Mouse (Mus musculus): ENCODE measurements at regions not wholly inside any gene's neighbourhood (a gene's known extent, or its start where the extent isn't known, plus 50 kb on each side); places are given as distances from the start of the nearest gene placed in this dataset.
A peak's percentile ranks its signal among the peaks of the same experiment; 100 is the strongest.

DNA sequence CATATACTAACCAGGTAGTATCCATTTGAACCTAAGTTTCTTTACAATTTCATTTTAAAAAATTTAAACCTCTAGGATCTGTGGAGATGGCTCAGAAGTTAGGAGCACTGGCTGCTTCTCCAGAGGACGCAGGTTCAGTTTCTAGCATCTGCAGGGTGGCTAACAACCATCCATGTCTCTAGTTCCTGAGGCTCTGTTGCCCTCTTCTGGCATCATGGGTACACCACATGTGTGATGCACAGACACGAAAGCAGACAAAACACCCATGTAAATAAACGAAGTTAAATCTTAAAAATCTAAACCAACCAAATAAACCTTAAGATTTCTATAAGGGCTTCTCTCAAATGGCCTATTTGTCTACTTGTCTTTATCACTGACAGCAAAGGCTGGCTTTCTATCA, 157.6 kb upstream of the Nr5a2 start:
- no peak for DNase-seq (ENCODE audit: low spot score)

DNA sequence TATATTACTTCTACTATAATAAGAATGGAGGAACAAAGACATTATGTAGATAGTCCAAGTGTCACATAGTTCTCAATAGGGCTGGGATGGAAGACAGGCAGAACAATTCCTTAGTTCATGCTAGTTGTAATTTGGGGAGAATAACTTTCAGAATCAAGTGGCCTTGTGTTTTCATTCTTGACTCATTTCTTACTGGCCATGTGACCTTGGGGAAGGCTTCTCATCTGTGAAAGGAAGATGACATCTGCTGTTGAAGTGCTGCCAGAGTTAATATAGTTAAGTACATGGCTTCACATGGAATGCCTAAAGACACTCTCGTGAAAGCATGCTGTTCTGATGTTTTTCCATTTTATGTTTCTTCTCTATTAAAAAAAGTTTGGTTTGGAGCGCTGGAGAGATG, 146.2 kb upstream of the Nr5a2 start:
- DNase-seq (ENCODE audit: low spot score): no peak

- no peak for DNase-seq (ENCODE audit: low spot score)
Observed at GRCm38 (mm10) chr1:137091762-137092161, 131.5 kb upstream of the Nr5a2 start.

DNA sequence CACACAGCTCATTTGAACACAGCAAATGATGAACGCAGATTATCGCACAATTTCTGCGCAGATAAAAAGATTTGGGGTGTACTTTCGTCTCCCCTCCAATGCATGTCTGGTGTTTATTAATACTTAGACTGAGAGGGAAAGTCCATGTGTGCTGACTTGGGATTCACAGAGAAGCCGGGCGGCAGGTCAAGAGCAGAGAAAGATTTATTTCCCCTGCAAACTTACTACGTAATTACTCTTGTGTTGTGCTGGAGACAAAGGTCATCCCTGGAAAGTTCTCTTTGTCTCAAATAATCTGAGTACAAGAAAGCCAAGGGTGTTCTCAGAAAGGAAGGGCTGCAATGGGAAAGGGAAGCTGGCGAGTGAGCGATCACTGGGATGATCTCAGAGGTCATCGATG, 127.9 kb upstream of the Nr5a2 start:
- no peak for DNase-seq (ENCODE audit: low spot score)

GRCm38 (mm10) chr1:137086766-137087165, 126.5 kb upstream of the Nr5a2 start:
- DNase-seq (ENCODE audit: low spot score): no peak

- no peak for DNase-seq (ENCODE audit: low spot score)
Observed at GRCm38 (mm10) chr1:137083500-137083899, 123.3 kb upstream of the Nr5a2 start.

- peak; percentile 4 for DNase-seq (ENCODE audit: low spot score)
Observed at GRCm38 (mm10) chr1:137079401-137080003, 119.3 kb upstream of the Nr5a2 start.

- DNase-seq (ENCODE audit: low spot score): no peak
Observed at GRCm38 (mm10) chr1:137074787-137075186, 114.5 kb upstream of the Nr5a2 start.

DNA sequence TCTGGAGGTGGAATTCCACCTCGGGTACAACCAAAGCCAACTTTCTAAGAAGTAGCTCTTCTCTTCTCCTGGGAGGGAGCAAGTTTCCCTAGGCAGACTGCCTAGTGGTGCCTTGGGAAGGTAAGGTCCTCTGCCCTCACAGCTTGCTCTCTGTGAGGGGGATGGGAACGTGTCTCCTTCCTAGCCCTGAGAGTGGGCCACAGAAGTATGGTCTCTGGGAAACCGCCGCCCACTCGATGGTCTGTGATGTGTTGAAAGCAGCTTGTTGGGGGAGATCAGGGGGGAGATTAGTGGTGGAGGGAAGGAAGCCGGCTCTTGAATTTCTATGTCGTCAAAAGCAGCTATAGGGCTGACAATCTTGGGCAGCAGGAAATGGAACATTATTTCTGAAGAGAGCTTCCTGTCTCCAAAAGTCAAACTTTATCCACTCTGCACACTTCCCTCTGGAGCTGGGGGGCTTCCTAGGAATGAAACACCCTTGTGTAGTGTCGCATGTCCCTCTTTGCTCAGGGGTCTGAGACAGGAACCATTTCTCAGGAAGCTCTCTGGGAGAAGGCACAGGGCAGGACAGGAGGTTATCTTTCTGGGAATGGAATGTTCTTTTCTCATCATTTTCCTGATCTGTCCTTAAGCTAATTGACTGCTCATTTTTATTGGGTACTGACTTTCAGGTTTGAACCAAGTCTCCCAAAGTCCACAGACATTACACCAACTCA, 113.8 kb upstream of the Nr5a2 start:
- DNase-seq (ENCODE audit: low spot score): no peak

DNA sequence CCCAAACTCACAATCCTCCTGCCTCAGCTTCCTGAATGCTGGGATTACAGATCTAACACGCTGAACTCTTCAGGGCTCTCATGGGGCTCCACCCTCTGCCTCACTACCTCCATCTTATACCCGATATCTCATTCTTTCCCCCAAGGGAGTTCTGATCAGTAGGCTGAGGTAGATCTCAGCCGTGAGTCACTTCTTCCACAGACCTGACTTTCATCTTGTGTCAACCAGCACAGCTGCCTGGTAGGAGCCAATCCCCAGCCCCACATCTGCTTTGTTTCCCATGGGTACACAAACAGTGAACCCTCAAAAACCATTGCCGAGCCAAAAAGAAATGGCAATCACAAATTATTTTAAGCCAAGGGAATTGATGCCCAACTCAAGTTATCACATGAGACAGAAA, 100.7 kb upstream of the Nr5a2 start:
- DNase-seq (ENCODE audit: low spot score): no peak

DNA sequence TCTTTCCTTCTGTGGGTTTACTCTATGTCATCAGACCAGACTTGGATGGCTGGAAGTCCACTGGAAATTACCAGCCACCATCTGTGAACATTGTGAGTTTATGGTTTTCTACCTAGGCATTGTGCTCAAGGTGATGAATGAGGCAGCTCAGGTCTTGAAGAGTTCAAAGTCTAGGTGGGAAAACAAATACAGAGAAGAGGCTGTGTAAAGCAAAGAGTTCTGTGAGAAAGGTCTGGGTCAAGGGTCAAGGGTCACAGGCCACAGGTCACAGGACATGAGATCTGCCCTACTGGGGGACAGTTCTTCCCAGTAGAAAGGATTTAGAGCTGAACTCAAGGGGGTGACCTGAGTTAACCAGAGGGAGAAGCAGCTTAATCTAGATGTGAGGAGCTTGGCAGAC, 92.9 kb upstream of the Nr5a2 start:
- DNase-seq (ENCODE audit: low spot score): no peak

- DNase-seq (ENCODE audit: low spot score): no peak
Observed at GRCm38 (mm10) chr1:137051515-137051914, 91.3 kb upstream of the Nr5a2 start.

- DNase-seq (ENCODE audit: low spot score): no peak
Observed at GRCm38 (mm10) chr1:137044076-137044475, 83.8 kb upstream of the Nr5a2 start.

GRCm38 (mm10) chr1:137042414-137043010, 82.3 kb upstream of the Nr5a2 start:
- DNase-seq (ENCODE audit: low spot score): no peak

DNA sequence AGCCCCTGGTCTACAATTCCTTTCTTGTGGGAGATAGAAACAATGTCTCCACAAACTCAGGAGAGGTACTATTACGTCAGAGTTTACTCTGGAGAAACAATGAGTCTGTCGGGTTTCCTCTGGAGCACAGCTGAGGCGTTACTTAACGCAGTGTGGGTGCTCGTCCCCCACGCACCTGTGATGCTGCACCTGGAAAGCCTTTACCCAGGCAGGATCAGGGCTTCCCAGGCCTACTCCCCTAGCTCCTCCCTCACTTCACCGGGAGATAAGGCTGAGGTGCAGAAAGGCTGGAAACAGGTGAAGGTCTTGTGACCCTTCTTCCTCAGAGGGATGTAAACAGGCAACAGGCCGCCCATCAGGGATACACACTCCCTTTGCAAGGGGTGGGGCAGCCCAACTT, 80.7 kb upstream of the Nr5a2 start:
- DNase-seq (ENCODE audit: low spot score): no peak

DNA sequence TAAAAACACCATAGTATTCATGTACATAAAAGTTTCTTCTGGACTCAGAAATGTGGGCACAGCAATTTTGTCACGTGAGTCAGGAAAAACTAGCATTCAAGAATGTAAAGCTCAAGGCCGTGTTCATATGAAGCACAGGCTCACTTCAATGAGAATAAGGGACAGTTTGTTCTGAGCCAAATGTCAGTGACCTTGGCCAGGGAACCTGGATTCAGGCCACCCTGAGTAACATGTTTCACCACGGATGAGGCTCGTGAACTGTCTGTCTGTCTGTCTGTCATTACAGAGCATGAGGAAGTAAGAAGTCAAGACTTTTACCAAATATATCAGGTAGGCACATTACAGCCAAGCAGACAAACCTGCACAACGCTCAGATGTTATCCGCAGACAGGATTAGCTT, 74.3 kb upstream of the Nr5a2 start:
- DNase-seq (ENCODE audit: low spot score): no peak

- no peak for DNase-seq (ENCODE audit: low spot score)
Observed at GRCm38 (mm10) chr1:137033679-137034078, 73.4 kb upstream of the Nr5a2 start.

GRCm38 (mm10) chr1:137023706-137024105, 63.5 kb upstream of the Nr5a2 start:
- no peak for DNase-seq (ENCODE audit: low spot score)

DNA sequence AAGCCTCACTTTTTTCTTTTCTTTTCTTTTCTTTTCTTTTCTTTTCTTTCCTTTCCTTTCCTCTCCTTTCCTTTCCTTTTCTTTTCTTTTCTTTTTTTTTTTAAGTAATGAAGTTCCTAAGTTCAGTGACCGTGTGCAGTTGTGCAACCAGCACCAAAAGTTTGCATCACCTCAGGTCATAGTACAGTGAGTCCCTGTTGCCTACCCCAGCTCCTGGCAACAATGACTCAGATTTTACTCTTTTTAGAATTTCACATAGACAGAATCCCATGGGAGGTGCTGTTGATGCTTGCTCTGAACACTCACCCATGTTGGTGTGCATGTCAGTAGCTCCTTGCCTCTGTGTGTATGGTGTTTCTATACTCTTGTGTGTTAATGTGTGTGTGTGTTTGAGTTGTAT, 60.3 kb upstream of the Nr5a2 start:
- DNase-seq (ENCODE audit: low spot score): no peak

DNA sequence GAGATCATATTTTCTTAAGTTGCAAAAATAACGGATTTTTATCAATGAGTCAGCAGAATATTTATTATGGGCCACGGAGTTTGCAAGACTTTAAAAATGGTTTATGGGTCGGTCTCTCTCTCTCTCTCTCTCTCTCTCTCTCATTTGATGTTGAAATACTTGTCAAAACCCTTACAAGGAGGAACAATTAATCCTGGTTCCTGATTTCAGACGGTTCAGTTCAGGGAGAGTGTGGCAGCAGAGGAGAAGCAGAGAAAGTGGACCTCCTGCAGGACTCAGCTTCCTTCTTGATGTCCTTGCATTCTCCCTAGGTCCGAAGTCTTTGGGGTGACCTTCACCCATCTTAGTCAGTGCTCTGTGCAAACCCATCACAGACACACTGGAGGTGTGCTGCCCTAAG, 57.4 kb upstream of the Nr5a2 start:
- no peak for DNase-seq (ENCODE audit: low spot score)

DNA sequence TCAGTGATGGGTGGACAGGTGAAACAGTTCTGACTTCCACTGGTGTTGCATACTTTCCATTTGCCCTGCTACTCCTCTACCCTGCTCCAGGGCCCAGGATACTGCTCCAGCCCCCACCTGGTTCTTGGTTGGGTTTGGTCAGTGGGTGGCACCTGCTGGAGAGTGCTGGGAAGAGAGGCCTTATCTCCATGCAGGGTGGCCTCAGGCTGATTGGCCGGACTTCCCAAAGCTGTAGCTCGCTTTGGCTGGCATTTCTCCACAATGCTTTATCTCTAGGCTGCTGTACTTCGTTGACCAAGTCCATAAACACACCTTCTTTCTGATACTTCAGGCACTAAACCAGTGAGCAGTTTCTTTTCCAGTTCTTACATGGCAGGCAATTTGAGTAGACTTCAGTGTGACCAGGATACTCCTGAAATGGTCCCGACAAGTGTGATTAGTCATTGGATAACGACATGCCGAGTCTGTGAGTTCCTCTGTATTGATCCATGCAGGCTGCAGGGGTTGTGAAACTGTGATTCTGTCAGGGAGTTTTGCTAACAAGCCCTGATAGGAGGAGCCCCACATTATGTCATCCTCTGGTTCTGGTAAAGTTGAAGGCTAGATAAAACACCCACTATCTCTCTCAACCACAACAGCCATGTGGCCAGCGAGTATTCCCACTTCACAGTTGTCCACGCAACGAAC, 50.1 kb upstream of the Nr5a2 start:
- no peak for DNase-seq (ENCODE audit: low spot score)
